Mouse (Mus musculus) bone marrow, adult 2 months (tissue): ENCODE results near the gene Tfip11.

Experiments used
- CTCF ChIP-seq: fragments of 200-500 bp; IDR thresholded peaks from 2 replicates; pipeline ENCODE4 v1.5.1; 2011; ENCODE audit warnings: low read length, control low read depth; ENCODE audit not compliant: control insufficient read depth, insufficient read depth
- POLR2A ChIP-seq: fragments of 200-500 bp; IDR thresholded peaks from 2 replicates; pipeline ENCODE4 v1.6.1; 2011; ENCODE audit warnings: low read depth, mild to moderate bottlenecking, control low read depth, low read length, borderline replicate concordance; ENCODE audit not compliant: control insufficient read depth

DNA sequence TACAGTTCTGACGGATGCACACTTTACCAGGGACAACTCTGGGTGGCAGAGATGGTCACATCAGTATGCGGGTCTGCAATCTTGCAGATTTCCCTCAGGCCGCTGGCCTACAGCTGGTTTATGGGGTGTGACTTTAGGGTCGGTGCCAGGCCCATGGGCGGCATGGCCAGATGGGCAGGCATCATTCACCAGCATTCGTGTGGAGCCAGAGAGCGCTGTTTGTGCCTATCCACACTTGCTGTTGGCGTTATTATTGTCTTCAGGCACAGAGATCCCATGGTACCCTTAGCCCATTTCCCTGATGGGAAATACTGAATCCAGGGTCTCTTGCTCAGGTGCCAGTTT, 35.6 kb upstream of the Tfip11 start:
- TF ChIP-seq CTCF (no peak), POLR2A (no peak)
